ENCODE assay signal across 9 mouse cellular contexts in genomic region chr1:74806360-74807311, GRCm38 (mm10). TPM values are rescaled to one million over a fixed set of nuclear protein-coding genes. Genes with fewer than 3 reads are reported as not detected.
DNase-seq lines count a peak whose midpoint lies in the region; ATAC-seq and TF ChIP-seq lines count a peak whose summit lies in the region.
"Had no signal": no experiment of that assay in that cellular context is flagged by ENCODE, and none has a peak within 500 bp of the region (broad histone marks: within the 10 kb centered on the region; RNA-seq: fewer than 3 reads in every experiment).

No protein-coding gene starts in this region.

- peak; percentile 20 for TF ChIP-seq RAD21 in CH12.LX (IDR thresholded peaks at IDR 0.05; ENCODE audit: low read depth, low read length)

- TF ChIP-seq EP300 in CH12.LX (IDR thresholded peaks at IDR 0.05; ENCODE audit: low read length), result peak; percentile 92

- dilution Hi-C loops in CH12.LX (cut with MboI; ENCODE audit: extremely low pct_ligation_motif_present, extremely low pct_unique_long_range_greater_than_20kb, low sequenced_read_pairs), result no loop called here

- H3K36me3 ChIP-seq in heart, embryonic 14.5 days (ENCODE audit: control insufficient read depth, insufficient read depth, low read length), result no peaks in the 10 kb centered on the region
- H3K36me3 ChIP-seq in CH12.LX (replicated peaks in 1 of 2; ENCODE audit: control insufficient read depth in 1 of 2, insufficient read depth in 1 of 2, low read length in 1 of 2), result peaks cover 0 to 34% of the 10 kb centered on the region in 2 experiments
- H3K36me3 ChIP-seq in hindbrain, embryonic 13.5 days, result no peaks in the 10 kb centered on the region
- H3K36me3 ChIP-seq in liver, embryonic 12.5 days, result no peaks in the 10 kb centered on the region

- TF ChIP-seq POLR2A in CH12.LX (IDR thresholded peaks at IDR 0.05; ENCODE audit: low read depth, low read length), result peak; percentile 24
- TF ChIP-seq POLR2A in cerebellum, adult 2 months (IDR thresholded peaks at IDR 0.05; ENCODE audit: borderline replicate concordance, insufficient read depth, low read length), result no peak

- H3K9ac ChIP-seq in heart, embryonic 14.5 days (ENCODE audit: low read length), result 0 out of 2 replicates have a peak overlapping the region, but pooled peaks have one; percentile 4
- H3K9ac ChIP-seq in CH12.LX (ENCODE audit: insufficient read depth, low read depth), result peak overlapping the region; percentile 51; the same call in 1 of the 2 replicates
- H3K9ac ChIP-seq in hindbrain, embryonic 13.5 days, result peak overlapping the region; percentile 63
- no peak overlapping the region for H3K9ac ChIP-seq in liver, embryonic 12.5 days

- in situ Hi-C loops in CH12.LX (cut with MboI; ENCODE audit: low pct_ligation_motif_present, low pct_unique_long_range_greater_than_20kb, low sequenced_read_pairs), result loop anchor here (5.0 kb wide), 1 partner anchor 34 kb away; the partner anchor contains the start of gene Wnt6

- no peaks in the 10 kb centered on the region for H3K9me3 ChIP-seq in heart, embryonic 14.5 days (ENCODE audit: control insufficient read depth, low read length)
- H3K9me3 ChIP-seq in CH12.LX (replicated peaks; ENCODE audit: low read length), result no peaks in the 10 kb centered on the region
- H3K9me3 ChIP-seq in hindbrain, embryonic 13.5 days, result no peaks in the 10 kb centered on the region
- H3K9me3 ChIP-seq in liver, embryonic 12.5 days (replicated peaks), result no peaks in the 10 kb centered on the region

- H3K4me2 ChIP-seq in heart, embryonic 14.5 days (ENCODE audit: low read length), result peak overlapping the region; percentile 59
- H3K4me2 ChIP-seq in CH12.LX (ENCODE audit: insufficient read depth, low read depth, poor library complexity, severe bottlenecking), result peak overlapping the region; percentile 59
- peak overlapping the region; percentile 66 for H3K4me2 ChIP-seq in hindbrain, embryonic 13.5 days
- H3K4me2 ChIP-seq in liver, embryonic 12.5 days, result peak overlapping the region; percentile 8

- H3K27me3 ChIP-seq in heart, embryonic 14.5 days (ENCODE audit: control insufficient read depth, insufficient read depth, low read length), result peaks cover 82% of the 10 kb centered on the region
- H3K27me3 ChIP-seq in CH12.LX (replicated peaks), result no peaks in the 10 kb centered on the region
- peaks cover 80% of the 10 kb centered on the region for H3K27me3 ChIP-seq in hindbrain, embryonic 13.5 days
- peaks cover 100% of the 10 kb centered on the region for H3K27me3 ChIP-seq in liver, embryonic 12.5 days (replicated peaks)
- H3K27me3 ChIP-seq in cerebellum, adult 2 months (ENCODE audit: control insufficient read depth, insufficient read depth, low read length), result no peaks in the 10 kb centered on the region; the same call in 1 of the 2 replicates

- H3K79me2 ChIP-seq in CH12.LX (replicated peaks; ENCODE audit: control insufficient read depth, extremely low read depth, insufficient read depth, poor library complexity, severe bottlenecking), result peaks cover 7% of the 10 kb centered on the region; the same call in 1 of the 2 replicates

- peak; percentile 21 to 62; a peak in 3 of 4 replicates for TF ChIP-seq CTCF in CH12.LX (conservative IDR thresholded peaks at IDR 0.05 in 1 of 2, IDR thresholded peaks at IDR 0.05 in 1 of 2; ENCODE audit: low read depth in 2 of 2, low read length in 2 of 2)
- no peak for TF ChIP-seq CTCF in cerebellum, adult 2 months (IDR thresholded peaks at IDR 0.05; ENCODE audit: borderline replicate concordance, insufficient read depth, low read depth, low read length)

- H3K27ac ChIP-seq in heart, embryonic 14.5 days (replicated peaks in 1 of 2; ENCODE audit: control insufficient read depth in 1 of 2, insufficient read depth in 1 of 2, low read depth in 2 of 2, low read length in 2 of 2), result no peak overlapping the region
- H3K27ac ChIP-seq in CH12.LX (ENCODE audit: insufficient read depth, low read depth), result peak overlapping the region; percentile 79
- H3K27ac ChIP-seq in hindbrain, embryonic 13.5 days, result peak overlapping the region; percentile 44; the same call in 1 of the 2 replicates
- H3K27ac ChIP-seq in liver, embryonic 12.5 days, result no peak overlapping the region
- H3K27ac ChIP-seq in cerebellum, adult 2 months (ENCODE audit: insufficient read depth, low read length), result no peak overlapping the region

- WGBS in heart, embryonic 14.5 days, result 2% methylated on average over 35 of the region's 38 CpGs
- under 1% methylated on average over 35 of the region's 38 CpGs for WGBS in hindbrain, embryonic 13.5 days
- WGBS in liver, embryonic 12.5 days (ENCODE audit: insufficient replicate concordance), result 3% methylated on average over 38 of the region's 38 CpGs
- 9% methylated on average over 38 of the region's 38 CpGs for WGBS in cerebellum, adult 2 months

- H3K4me3 ChIP-seq in heart, embryonic 14.5 days (ENCODE audit: control insufficient read depth in 1 of 2, insufficient read depth in 1 of 2, low read depth in 1 of 2, low read length in 2 of 2), result peak overlapping the region; percentile 15 to 20
- H3K4me3 ChIP-seq in CH12.LX (replicated peaks in 1 of 3; ENCODE audit: low read depth in 2 of 3, low read length in 2 of 3, poor library complexity in 1 of 3), result peak overlapping the region; percentile 26 to 47 (median 30)
- H3K4me3 ChIP-seq in hindbrain, embryonic 13.5 days, result peak overlapping the region; percentile 36
- no peak overlapping the region for H3K4me3 ChIP-seq in liver, embryonic 12.5 days
- no peak overlapping the region for H3K4me3 ChIP-seq in cerebellum, adult 2 months (replicated peaks; ENCODE audit: insufficient read depth, low read depth, low read length)

- H3K4me1 ChIP-seq in heart, embryonic 14.5 days (ENCODE audit: control insufficient read depth in 2 of 2, insufficient read depth in 2 of 2, low read length in 2 of 2), result peaks cover 19 to 21% of the 10 kb centered on the region in 2 experiments; a peak in 3 of 4 replicates
- peaks cover 28 to 79% of the 10 kb centered on the region in 2 experiments for H3K4me1 ChIP-seq in CH12.LX (ENCODE audit: control insufficient read depth in 1 of 2, insufficient read depth in 2 of 2)
- H3K4me1 ChIP-seq in hindbrain, embryonic 13.5 days (replicated peaks), result peaks cover 60% of the 10 kb centered on the region
- peaks cover 22% of the 10 kb centered on the region for H3K4me1 ChIP-seq in liver, embryonic 12.5 days
- H3K4me1 ChIP-seq in cerebellum, adult 2 months (ENCODE audit: control insufficient read depth, insufficient read depth, low read length), result 0 out of 2 replicates have a peak, but pooled peaks cover 3% of the 10 kb centered on the region

- ATAC-seq in heart, embryonic 14.5 days (ENCODE audit: insufficient number of reproducible peaks, insufficient read depth, low FRiP score, low read depth), result 0 out of 2 replicates have a peak, but pooled peaks have one; percentile 23
- peak; percentile 56 for ATAC-seq in hindbrain, embryonic 13.5 days (ENCODE audit: low FRiP score)
- no peak for ATAC-seq in liver, embryonic 12.5 days

- no peak for DNase-seq in heart, adult 18-20 months
- peak; percentile 95 for DNase-seq in CH12.LX (ENCODE audit: extremely low read depth)
- DNase-seq in embryo, embryonic 10 days (ENCODE audit: low spot score), result peak; percentile 71
- DNase-seq in right cerebral cortex, adult 2 months (ENCODE audit: low spot score in 2 of 2), result peak; percentile 71 to 74
- no peak for DNase-seq in cerebellum, adult 2 months

TF ChIP-seq in CH12.LX, 34 proteins besides CTCF, POLR2A, EP300 and RAD21 (continues in another document):
- TF ChIP-seq ZC3H11A (IDR thresholded peaks at IDR 0.05; ENCODE audit: low read depth, low read length) (no peak), TBP (conservative IDR thresholded peaks at IDR 0.05; ENCODE audit: low read depth, low read length) (no peak), CHD1 (IDR thresholded peaks at IDR 0.05; ENCODE audit: low read depth, low read length) (no peak), SIN3A (IDR thresholded peaks at IDR 0.05; ENCODE audit: low read length) (peak; percentile 68), ETS1 (conservative IDR thresholded peaks at IDR 0.05; ENCODE audit: low read depth, low read length) (peak; percentile 95)

RNA-seq across cellular contexts. Expression of gene Wnt10a, which starts 15.3 kb away (rescaled TPM):
- polyA plus RNA-seq in heart, embryonic 14.5 days (2014; fragmentation: Nextera tagmentation; extraction: Ambion mirVana), result not detected in 2 replicates
- not detected for total RNA-seq in heart, adult 18-20 months (2021)
- total RNA-seq in CH12.LX (2012; rRNA removed), result 126 and 184 TPM in 2 replicates
- 142 and 155 TPM in 2 replicates for total RNA-seq in CH12.LX (2014; rRNA removed)
- 170 and 187 TPM in 2 replicates for polyA plus RNA-seq in CH12.LX (2012; ENCODE audit: insufficient read length, low read depth)
- 0.19 and 0.45 TPM in 2 replicates for polyA plus RNA-seq in hindbrain, embryonic 13.5 days (2015; fragmentation: Nextera tagmentation; extraction: Ambion mirVana)
- polyA plus RNA-seq in liver, embryonic 12.5 days (2016; fragmentation: Nextera tagmentation; extraction: Ambion mirVana), result not detected in 2 replicates
- 0.36 and 0.59 TPM in 2 replicates for polyA plus RNA-seq in cerebellum, adult 2 months (2012; rRNA removed)

RNA-seq across cellular contexts. Expression of gene Wnt6, which starts 34.9 kb away (rescaled TPM):
- 0.36 TPM in 1 of 2 replicates, not detected in the other for polyA plus RNA-seq in heart, embryonic 14.5 days (2014; fragmentation: Nextera tagmentation; extraction: Ambion mirVana)
- total RNA-seq in heart, adult 18-20 months (2021), result under 1 TPM; 0.18 to 0.30 TPM
- total RNA-seq in CH12.LX (2012; rRNA removed), result 3.4 and 3.5 TPM in 2 replicates
- 0.67 and 0.89 TPM in 2 replicates for total RNA-seq in CH12.LX (2014; rRNA removed)
- 1.6 and 1.7 TPM in 2 replicates for polyA plus RNA-seq in CH12.LX (2012; ENCODE audit: insufficient read length, low read depth)
- 3.6 and 4.5 TPM in 2 replicates for polyA plus RNA-seq in hindbrain, embryonic 13.5 days (2015; fragmentation: Nextera tagmentation; extraction: Ambion mirVana)
- 0.13 and 0.86 TPM in 2 replicates for polyA plus RNA-seq in liver, embryonic 12.5 days (2016; fragmentation: Nextera tagmentation; extraction: Ambion mirVana)
- polyA plus RNA-seq in cerebellum, adult 2 months (2012; rRNA removed), result 3.6 and 4.0 TPM in 2 replicates

RNA-seq across cellular contexts. Expression of gene Cdk5r2, which starts 48.1 kb away (rescaled TPM):
- 0.11 TPM in 1 of 2 replicates, not detected in the other for polyA plus RNA-seq in heart, embryonic 14.5 days (2014; fragmentation: Nextera tagmentation; extraction: Ambion mirVana)
- not detected for total RNA-seq in heart, adult 18-20 months (2021)
- total RNA-seq in CH12.LX (2012; rRNA removed) (0.04 TPM in 1 of 2 replicates, not detected in the other), CH12.LX (2014; rRNA removed) (not detected in 2 replicates)
- polyA plus RNA-seq in CH12.LX (2012; ENCODE audit: insufficient read length, low read depth), result 0.23 and 0.24 TPM in 2 replicates
- 6.1 and 6.5 TPM in 2 replicates for polyA plus RNA-seq in hindbrain, embryonic 13.5 days (2015; fragmentation: Nextera tagmentation; extraction: Ambion mirVana)
- not detected in 2 replicates for polyA plus RNA-seq in liver, embryonic 12.5 days (2016; fragmentation: Nextera tagmentation; extraction: Ambion mirVana)
- polyA plus RNA-seq in cerebellum, adult 2 months (2012; rRNA removed), result 83.2 and 85.2 TPM in 2 replicates

RNA-seq across cellular contexts. Expression of gene Prkag3, which starts 57.6 kb away (rescaled TPM):
- polyA plus RNA-seq in heart, embryonic 14.5 days (2014; fragmentation: Nextera tagmentation; extraction: Ambion mirVana), result 4.9 and 6.1 TPM in 2 replicates
- 1 to 10 TPM; 1.4 to 1.7 TPM for total RNA-seq in heart, adult 18-20 months (2021)
- total RNA-seq in CH12.LX (2012; rRNA removed) (0.08 and 0.13 TPM in 2 replicates), CH12.LX (2014; rRNA removed) (0.09 TPM in 1 of 2 replicates, not detected in the other)
- 0.12 TPM in 1 of 2 replicates, not detected in the other for polyA plus RNA-seq in CH12.LX (2012; ENCODE audit: insufficient read length, low read depth)
- 0.16 and 0.21 TPM in 2 replicates for polyA plus RNA-seq in hindbrain, embryonic 13.5 days (2015; fragmentation: Nextera tagmentation; extraction: Ambion mirVana)
- polyA plus RNA-seq in liver, embryonic 12.5 days (2016; fragmentation: Nextera tagmentation; extraction: Ambion mirVana), result 0.13 TPM in 1 of 2 replicates, not detected in the other
- polyA plus RNA-seq in cerebellum, adult 2 months (2012; rRNA removed), result 0.33 and 0.52 TPM in 2 replicates
- total RNA-seq: layer of hippocampus, postnatal 25 days had no signal

Comparison
In these comparisons a context has a peak if more than half of its experiments do, and no peak if none do; other contexts are left out.
1. H3K27ac ChIP-seq: peak in CH12.LX (single experiment) and hindbrain, embryonic 13.5 days (single experiment); none in heart, embryonic 14.5 days (0 of 2), liver, embryonic 12.5 days (single experiment) and cerebellum, adult 2 months (single experiment).
2. H3K4me2 ChIP-seq: peak in every context shown above with its lines; median percentile 66 in hindbrain, embryonic 13.5 days; 59 in heart, embryonic 14.5 days; 59 in CH12.LX; 8 in liver, embryonic 12.5 days.
3. H3K4me3 ChIP-seq: peak in heart, embryonic 14.5 days (2 of 2), CH12.LX (3 of 3) and hindbrain, embryonic 13.5 days (single experiment); none in liver, embryonic 12.5 days (single experiment) and cerebellum, adult 2 months (single experiment).
4. DNase-seq: peak in CH12.LX (single experiment), embryo, embryonic 10 days (single experiment) and right cerebral cortex, adult 2 months (2 of 2); none in heart, adult 18-20 months (0 of 2) and cerebellum, adult 2 months (0 of 2).
5. RNA of gene Wnt10a, which starts 15.3 kb away (polyA plus RNA-seq): 170 to 187 TPM in CH12.LX; 0.36 to 0.59 TPM in cerebellum, adult 2 months, 0.19 to 0.45 TPM in hindbrain, embryonic 13.5 days, not detected in heart, embryonic 14.5 days and not detected in liver, embryonic 12.5 days; every median in the first group is over 100 times any median in the second.
6. RNA of gene Cdk5r2, which starts 48.1 kb away (polyA plus RNA-seq): 83.2 to 85.2 TPM in cerebellum, adult 2 months; 6.1 to 6.5 TPM in hindbrain, embryonic 13.5 days, 0.23 to 0.24 TPM in CH12.LX, 0.11 TPM in heart, embryonic 14.5 days and not detected in liver, embryonic 12.5 days; every median in the first group is over 10 times any median in the second.